Mouse (Mus musculus): ENCODE data around the gene Hoxd3.

DNA sequence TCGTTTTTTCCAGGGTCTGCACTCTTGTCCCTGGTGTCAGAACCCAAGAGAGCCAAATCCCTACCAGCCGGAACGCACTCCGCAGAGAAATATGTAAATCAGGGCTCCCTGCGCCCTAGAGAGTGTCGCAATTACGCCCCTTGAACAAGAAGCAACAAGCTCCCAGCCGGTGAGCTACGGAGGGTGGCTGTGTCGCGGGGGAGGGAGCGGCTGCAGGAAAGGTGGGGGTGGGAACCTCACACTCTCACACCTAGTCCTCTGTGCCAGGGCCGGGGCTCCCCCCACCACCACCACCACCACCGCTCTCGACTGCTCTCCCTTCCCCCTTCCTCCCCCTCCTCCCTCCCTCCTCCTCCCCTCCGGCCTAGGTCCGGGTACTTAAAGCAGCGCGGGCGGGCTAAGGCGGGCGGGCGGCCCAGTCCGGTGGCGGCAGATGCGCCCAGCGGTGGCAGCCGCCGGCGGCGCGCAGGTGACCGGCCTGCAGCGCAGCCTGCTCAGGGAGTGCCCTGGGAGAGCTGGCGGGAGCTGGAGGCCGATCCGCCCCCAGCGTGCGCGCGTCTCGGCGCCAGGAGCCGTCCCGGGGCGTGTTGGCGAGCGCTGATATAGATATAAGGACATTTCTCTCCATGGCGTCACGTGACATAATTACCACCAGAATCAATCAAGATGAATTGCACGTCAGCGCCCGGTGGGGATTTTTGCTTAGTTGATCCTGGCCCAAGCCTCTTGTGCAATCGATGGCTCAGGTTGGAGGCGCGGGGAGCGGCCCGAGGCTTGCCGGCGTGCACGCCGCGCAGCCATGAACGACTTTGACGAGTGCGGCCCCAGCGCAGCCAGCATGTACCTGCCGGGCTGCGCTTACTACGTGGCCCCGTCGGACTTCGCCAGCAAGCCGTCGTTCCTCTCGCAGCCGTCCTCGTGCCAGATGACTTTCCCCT is 29.9 kb upstream of the Hoxd3 start:
- TF ChIP-seq POLR2A (IDR thresholded peaks at IDR 0.05; ENCODE audit: insufficient read depth, low read length): no peak
- TF ChIP-seq CTCF (IDR thresholded peaks at IDR 0.05; ENCODE audit: low read depth, low read length): no peak

Measured in ES-Bruce4 (cell line).